Mouse (Mus musculus) megakaryocyte progenitor cell, adult 5-6 weeks (primary cell): Measurements from ENCODE around the gene Polr2c. TPM values are rescaled to one million over a fixed set of nuclear protein-coding genes. Genes with fewer than 3 reads are reported as not detected.

Experiments used
- ATAC-seq: replicated peaks from 2 replicates; pipeline ENCODE4 v1.8.0; 2016; ENCODE audit warnings: mild to moderate bottlenecking, moderate TSS enrichment, inconsistent platforms; ENCODE audit not compliant: poor library complexity
- total RNA-seq, 2 experiments: library from RNA; stranded (forward) in 1 of 2; stranded (reverse) in 1 of 2; fragments of 157-497, 149-512 nt in 1 of 2; fragments of 200-1000 nt in 1 of 2; gene quantifications; 2 replicates each; pipeline versions ENCODE4 v1.2.3 to v1.2.4; 2015 to 2017

The Polr2c gene
- total RNA-seq, 2 experiments from 2014 or later = 65.0 to 66.4 TPM

DNA sequence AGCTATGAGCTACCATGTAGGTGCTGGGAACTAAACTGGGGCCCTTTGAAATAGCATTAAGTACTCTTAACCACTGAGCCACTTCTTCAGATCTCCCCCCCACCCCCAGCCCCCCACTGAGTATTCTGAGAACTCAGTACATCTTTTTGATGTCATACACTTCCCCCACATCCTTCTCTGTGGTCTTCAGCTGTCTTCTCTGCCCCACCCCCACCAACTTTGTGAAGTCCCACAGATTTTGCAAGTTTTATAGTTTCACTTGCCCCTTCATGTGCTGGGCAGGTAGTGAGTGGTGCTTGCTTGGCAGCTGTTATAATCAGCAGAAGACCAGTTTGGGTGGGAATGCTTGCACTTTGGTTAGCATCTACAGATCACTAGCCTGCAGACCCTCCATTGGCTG lies 62.0 kb downstream of the Polr2c start:
- ATAC-seq = no peak

DNA sequence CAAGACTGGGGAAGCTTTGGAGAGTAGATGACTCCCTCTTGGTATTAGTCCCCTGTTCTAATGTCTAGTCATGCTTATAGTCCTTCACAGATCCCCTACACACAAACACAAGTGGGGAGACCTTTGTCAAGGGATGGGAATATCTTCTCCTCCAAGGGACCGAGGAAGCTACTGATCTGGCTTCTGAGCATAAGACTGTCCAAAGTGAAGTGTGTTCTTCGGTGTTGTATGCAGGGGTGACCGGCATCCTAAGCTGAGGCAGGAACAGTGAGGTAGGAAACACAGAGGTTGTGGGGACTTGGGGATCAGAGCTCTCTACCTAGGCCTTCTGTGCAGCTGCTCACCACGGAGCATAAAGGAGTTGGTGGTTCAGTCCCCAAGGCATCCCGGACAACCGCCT lies 64.9 kb downstream of the Polr2c start:
- no peak for ATAC-seq

DNA sequence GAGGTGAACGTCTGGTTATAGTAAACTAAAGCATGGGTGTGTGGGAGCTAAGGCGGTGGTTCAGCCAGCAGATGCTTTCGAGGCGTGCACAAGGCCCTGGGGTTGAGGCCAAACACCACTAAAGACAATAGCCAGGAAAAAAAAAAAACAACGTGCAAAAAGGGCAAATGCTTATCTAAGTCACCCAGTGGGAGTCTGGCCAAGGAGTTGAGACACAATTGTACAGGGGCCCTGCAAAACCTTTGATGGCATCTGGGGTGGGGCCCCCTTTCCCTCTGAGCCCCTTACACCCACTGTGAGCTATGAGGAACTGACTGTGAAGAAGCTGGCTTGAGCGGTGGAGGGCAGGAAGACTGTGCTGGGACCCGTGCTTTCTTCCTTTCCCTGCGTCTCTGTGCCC lies 65.4 kb downstream of the Polr2c start:
- peak; percentile 68 for ATAC-seq

Other genes starting within 250 kb of the Polr2c start
- 21.1 and 26.4 TPM in 2 replicates for gene Arl2bp, start 190.8 kb upstream of the Polr2c start, total RNA-seq (2015)
- gene Arl2bp, start 190.8 kb upstream of the Polr2c start, total RNA-seq (2017) = 73.3 and 75.1 TPM in 2 replicates
- gene Pllp, start 161.2 kb upstream of the Polr2c start, total RNA-seq (2015) = not detected in 2 replicates
- not detected in 2 replicates for gene Pllp, start 161.2 kb upstream of the Polr2c start, total RNA-seq (2017)
- gene Ccl22, start 111.9 kb upstream of the Polr2c start, total RNA-seq (2015) = not detected in 2 replicates
- not detected in 2 replicates for gene Ccl22, start 111.9 kb upstream of the Polr2c start, total RNA-seq (2017)
- 0.57 TPM in 1 of 2 replicates, not detected in the other for gene Cx3cl1, start 85.4 kb upstream of the Polr2c start, total RNA-seq (2015)
- gene Cx3cl1, start 85.4 kb upstream of the Polr2c start, total RNA-seq (2017) = not detected in 2 replicates
- gene Ccl17, start 47.0 kb upstream of the Polr2c start, total RNA-seq (2015) = 0.34 and 1.5 TPM in 2 replicates
- gene Ccl17, start 47.0 kb upstream of the Polr2c start, total RNA-seq (2017) = not detected in 2 replicates
- 30.4 and 36.1 TPM in 2 replicates for gene Coq9, start 19.1 kb upstream of the Polr2c start, total RNA-seq (2015)
- gene Coq9, start 19.1 kb upstream of the Polr2c start, total RNA-seq (2017) = 54.2 and 57.8 TPM in 2 replicates
- gene Ciapin1, start 19.1 kb upstream of the Polr2c start, total RNA-seq (2015) = 29.3 and 34.5 TPM in 2 replicates
- 49.1 and 58.0 TPM in 2 replicates for gene Ciapin1, start 19.1 kb upstream of the Polr2c start, total RNA-seq (2017)
- 0.49 TPM in 1 of 2 replicates, not detected in the other for gene Dok4, start 18.9 kb downstream of the Polr2c start, total RNA-seq (2015)
- 0.14 and 0.37 TPM in 2 replicates for gene Dok4, start 18.9 kb downstream of the Polr2c start, total RNA-seq (2017)
- gene Ccdc102a, start 60.6 kb downstream of the Polr2c start, total RNA-seq (2015) = 0.25 and 0.32 TPM in 2 replicates
- gene Ccdc102a, start 60.6 kb downstream of the Polr2c start, total RNA-seq (2017) = 1.2 and 1.3 TPM in 2 replicates
- gene Adgrg5, start 66.2 kb downstream of the Polr2c start, total RNA-seq (2015) = 0.17 TPM in 1 of 2 replicates, not detected in the other
- gene Adgrg5, start 66.2 kb downstream of the Polr2c start, total RNA-seq (2017) = not detected in 2 replicates
- gene Adgrg1, start 117.3 kb downstream of the Polr2c start, total RNA-seq (2015) = 88.4 and 140 TPM in 2 replicates
- gene Adgrg1, start 117.3 kb downstream of the Polr2c start, total RNA-seq (2017) = 48.8 and 85.6 TPM in 2 replicates
- gene Adgrg3, start 160.2 kb downstream of the Polr2c start, total RNA-seq (2015) = 106 and 111 TPM in 2 replicates
- gene Adgrg3, start 160.2 kb downstream of the Polr2c start, total RNA-seq (2017) = 178 and 215 TPM in 2 replicates
- gene Drc7, start 197.7 kb downstream of the Polr2c start, total RNA-seq (2015) = 1.2 and 1.8 TPM in 2 replicates
- 3.8 and 7.1 TPM in 2 replicates for gene Drc7, start 197.7 kb downstream of the Polr2c start, total RNA-seq (2017)
- gene Katnb1, start 223.7 kb downstream of the Polr2c start, total RNA-seq (2015) = 6.3 and 7.3 TPM in 2 replicates
- 25.2 and 25.9 TPM in 2 replicates for gene Katnb1, start 223.7 kb downstream of the Polr2c start, total RNA-seq (2017)